Mouse (Mus musculus) ovary, adult 18-20 months (tissue): ENCODE measurements at regions not wholly inside any gene's neighbourhood (a gene's known extent, or its start where the extent isn't known, plus 50 kb on each side); places are given as distances from the start of the nearest gene placed in this dataset.
A peak's percentile ranks its signal among the peaks of the same experiment; 100 is the strongest.

Experiments used
- DNase-seq: peaks from one replicate; pipeline ENCODE4 v3.0.0; 2022; ENCODE audit warnings: low spot score, mixed read lengths

- DNase-seq, result no peak
These were observed 64.8 kb downstream of the Dll1 start for GRCm38 (mm10) chr17:15311822-15312221.

DNA sequence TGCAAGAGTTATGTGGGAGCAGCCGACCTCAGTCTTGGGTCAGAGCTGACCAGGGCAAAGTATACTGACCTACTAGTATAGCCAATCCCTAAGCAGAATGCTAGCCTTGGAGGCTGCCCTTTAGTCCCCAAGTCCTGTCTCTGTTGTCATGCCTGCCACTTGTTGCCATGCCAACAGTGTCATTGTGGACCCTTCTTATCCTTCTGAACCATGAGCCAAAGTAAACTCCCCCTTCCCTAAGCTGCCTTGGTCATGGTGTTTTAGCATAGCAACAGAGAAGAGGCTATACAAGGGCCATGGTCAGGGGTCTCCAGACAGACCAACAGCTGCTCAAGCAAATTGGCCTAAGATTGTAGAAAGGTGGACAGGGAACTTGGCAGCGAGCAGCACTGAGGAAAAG, 66.2 kb downstream of the Dll1 start:
- no peak for DNase-seq

- no peak for DNase-seq
These were observed 74.6 kb downstream of the Dll1 start for GRCm38 (mm10) chr17:15302110-15302509.

DNA sequence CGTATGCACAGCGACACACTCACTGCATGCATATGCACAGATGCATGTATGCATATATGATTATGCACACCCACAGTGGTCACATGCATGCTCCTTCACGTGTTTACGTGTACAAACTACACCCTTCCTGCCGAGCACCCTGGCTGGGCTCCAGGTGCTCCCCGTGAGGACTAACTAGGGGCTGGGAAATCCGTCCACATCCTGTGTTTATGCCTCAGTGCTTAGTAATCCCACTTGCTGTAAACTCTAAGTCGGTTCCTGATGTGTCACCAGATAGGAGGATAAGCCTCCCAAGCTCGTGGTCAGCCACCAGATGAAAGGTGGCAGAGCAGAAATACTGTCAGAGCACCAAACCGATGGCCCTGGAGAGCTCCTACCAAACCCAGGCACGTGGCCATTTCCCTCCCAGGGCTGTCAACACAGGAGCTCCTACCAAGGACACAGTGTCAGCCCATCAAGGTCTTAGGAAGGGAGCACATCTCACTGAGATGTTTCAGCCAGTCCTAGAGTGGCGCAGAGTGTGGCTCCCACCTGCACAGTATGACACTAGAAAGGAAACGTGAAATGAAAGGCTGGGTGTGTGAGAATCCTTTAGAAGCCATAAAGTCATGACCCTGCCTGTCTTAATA, 76.8 kb downstream of the Dll1 start:
- DNase-seq, result peak; percentile 28

- DNase-seq, result no peak
These were observed 82.5 kb downstream of the Dll1 start for GRCm38 (mm10) chr17:15294165-15294585.

DNA sequence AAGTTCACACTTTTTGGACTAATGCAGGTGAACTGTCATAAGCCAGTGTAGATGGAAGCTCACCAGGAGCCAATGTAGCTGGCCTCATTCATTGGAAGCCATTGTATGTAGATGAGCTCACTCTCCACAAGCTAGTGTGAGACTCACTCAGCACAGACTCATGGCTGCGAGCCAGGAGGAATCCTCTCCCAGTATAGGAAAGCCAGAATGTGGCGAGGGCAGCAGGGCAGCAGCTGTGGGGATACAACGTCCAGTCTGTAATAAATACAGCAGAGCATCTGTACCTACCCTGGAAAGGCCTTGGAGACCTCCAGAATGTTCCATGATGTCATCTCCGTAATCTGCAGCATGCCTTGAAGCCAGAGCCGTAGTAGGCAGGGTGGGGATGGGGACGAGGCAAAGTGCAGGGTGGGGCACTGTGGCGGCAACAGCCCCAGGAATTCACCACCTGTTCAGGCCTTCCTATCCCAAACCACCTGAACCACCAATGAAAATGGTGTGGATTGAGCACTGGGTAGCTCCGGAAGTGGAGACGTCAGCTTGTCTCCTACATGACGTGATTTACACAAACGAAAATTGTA, 84.1 kb downstream of the Dll1 start:
- no peak for DNase-seq

DNA sequence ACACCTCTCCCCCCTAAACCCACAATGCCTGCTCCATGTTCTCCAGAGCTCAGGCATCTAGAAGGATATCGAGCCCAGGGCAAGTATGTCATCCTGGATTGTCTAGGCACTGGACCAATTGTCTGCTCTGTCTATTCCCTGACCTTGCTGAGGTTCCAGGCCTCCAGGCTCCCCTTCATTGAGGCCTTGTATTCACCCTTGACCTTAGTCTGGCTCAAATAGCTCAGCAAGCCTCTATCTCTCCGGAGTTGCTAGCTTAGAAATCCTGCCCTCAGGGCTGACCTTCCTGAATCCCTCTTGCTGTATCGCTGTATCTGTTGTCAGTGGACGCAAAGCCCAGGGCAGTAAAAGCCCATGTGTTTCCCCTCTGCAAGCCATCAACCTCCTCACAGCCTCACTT, 85.0 kb downstream of the Dll1 start:
- peak; percentile 12 for DNase-seq

GRCm38 (mm10) chr17:15290326-15290725, 86.3 kb downstream of the Dll1 start:
- DNase-seq, result no peak

GRCm38 (mm10) chr17:15289062-15289461, 87.6 kb downstream of the Dll1 start:
- DNase-seq, result no peak

- DNase-seq, result no peak
These were observed 88.0 kb downstream of the Dll1 start for GRCm38 (mm10) chr17:15288640-15289039.

DNA sequence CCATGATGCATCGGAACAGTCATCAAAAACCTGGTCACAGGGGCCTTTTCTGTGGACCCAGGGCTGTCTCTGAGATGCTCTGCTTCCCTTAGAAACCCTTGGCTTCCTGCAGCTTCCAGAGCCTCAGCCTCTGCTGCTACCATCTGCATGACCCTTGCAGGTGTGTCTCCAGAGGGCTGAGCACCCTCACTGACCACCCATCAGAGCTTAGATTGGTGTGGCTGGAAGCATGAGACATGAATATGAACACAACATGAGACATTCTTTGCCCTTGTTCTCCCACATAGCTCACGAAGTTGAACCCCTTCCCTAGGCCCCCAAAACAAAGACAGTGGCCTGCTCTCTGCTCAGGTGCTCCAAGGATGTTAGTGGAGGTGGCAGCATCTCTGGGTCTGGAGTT, 90.1 kb downstream of the Dll1 start:
- DNase-seq, result no peak

GRCm38 (mm10) chr17:15285399-15286043, 91.2 kb downstream of the Dll1 start:
- peak; percentile 72 for DNase-seq

DNA sequence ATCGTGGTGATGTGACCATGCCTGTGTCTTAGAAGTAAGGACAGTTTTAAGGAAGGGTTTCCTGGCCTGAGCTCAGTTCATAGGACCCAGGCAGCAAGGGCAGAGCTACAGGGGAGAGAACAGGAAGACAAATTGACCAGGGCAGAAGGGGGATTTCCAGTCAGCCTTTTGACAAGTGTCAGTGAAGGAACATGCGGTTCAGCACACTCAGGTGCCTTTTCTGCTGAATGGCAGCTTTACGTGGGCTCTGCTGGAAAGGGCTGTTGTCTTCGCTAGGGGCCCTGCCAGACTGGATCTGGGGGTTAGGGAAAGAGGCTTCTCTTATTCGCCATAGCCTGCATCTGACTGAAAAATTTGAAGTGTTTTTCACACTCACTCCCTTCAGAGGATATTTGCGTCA, 106.8 kb downstream of the Dll1 start:
- no peak for DNase-seq

- DNase-seq, result no peak
These were observed 107.5 kb downstream of the Dll1 start for GRCm38 (mm10) chr17:15269056-15269612.

GRCm38 (mm10) chr17:15267721-15268120, 109.0 kb downstream of the Dll1 start:
- DNase-seq, result no peak

DNA sequence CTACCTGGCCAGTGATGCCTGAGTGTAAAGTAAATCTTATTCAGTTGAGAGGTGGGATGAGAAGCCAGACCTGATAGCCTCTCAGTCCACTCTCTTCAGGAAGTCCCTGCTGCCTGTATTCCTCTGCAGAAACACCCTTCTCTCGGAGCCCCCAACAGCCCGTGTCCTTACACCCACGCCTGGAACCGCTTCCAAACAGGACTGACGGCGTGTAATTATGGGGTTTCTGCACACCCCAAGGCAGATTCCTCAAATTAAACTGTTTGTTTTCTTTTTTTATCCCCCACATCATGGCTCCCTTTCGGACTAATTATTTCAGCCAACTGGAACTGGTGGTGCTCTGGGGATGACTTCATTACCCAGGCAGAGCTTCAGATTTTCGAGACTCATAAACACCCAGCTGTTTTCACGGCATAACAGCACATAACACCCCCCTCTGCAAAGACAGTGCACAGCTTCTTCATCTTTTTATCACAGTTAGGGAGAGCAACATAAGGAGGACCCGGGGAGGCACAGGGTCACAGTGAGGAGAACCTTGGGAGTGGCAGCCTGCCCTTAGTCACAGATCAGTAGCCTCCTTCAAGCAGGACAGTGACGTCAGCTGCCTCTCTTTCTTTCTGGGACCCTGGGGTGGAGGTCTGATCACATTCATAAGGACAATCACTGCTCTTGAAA, 117.1 kb downstream of the Dll1 start:
- DNase-seq, result no peak

GRCm38 (mm10) chr17:15255874-15256273, 120.8 kb downstream of the Dll1 start:
- DNase-seq, result no peak

GRCm38 (mm10) chr17:15253785-15254184, 122.9 kb downstream of the Dll1 start:
- no peak for DNase-seq

DNA sequence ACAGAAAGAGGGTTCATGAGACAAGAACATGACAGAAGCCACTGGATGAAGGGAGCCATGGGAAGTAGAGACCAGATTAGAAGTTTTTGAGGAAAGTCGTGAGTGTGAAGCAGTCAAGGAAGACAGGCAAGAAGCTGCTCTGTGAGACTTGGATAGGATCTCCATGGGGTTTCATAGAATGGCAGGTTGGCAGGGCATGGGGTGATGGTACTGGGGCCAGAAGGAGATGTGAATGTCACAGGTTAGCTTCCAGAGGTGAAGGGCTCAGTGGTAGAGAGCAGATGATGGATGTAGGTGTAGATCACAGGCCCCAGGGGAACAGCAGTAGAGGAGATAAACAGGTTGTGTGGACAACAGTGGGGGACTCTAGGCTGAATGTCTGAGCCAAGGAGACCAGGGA, 123.4 kb downstream of the Dll1 start:
- no peak for DNase-seq

- no peak for DNase-seq
These were observed 124.5 kb downstream of the Dll1 start for GRCm38 (mm10) chr17:15252187-15252586.

DNA sequence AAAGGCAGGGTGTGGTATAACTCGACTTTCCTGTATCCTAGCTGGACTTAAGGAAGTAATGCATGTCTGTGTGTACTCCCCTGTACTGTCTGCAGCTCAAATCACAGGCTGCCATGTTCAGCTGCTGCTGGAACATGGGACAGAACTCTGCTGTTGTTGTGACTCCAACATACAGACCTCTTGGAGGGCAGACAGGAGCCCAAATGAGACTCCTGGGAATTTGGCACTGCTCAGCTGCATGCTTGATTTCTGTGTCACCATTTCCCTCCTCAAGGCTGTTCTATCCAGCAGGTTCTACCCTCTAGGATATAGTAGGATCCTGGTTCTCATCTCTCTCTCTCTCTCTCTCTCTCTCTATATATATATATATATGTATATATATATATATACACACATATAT, 125.0 kb downstream of the Dll1 start:
- no peak for DNase-seq

DNA sequence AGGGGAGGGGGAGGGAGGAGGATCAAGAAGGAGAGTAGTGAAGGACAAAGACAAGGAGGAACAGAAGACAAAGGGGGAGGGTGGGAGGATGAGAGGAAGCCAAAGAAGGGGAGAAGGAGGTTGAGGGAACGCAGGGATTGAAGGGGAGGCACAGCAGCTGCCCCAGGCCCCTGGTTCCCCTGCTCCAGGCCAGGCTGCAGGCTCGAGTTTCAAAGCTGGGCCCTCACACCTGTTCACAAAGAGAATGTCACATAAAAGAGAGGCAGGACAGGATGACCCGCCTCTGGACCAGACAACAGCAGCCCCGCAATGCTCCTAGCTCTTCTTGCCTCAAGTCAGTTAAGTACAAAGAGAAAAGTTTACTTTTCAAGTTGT, 128.3 kb downstream of the Dll1 start:
- no peak for DNase-seq
